Mouse (Mus musculus) stomach, embryonic 15.5 days (tissue): ENCODE results near the gene Rarres2. TPM values are rescaled to one million over a fixed set of nuclear protein-coding genes. Genes with fewer than 3 reads are reported as not detected.
A peak's percentile ranks its signal among the peaks of the same experiment; 100 is the strongest.

Experiments
- ATAC-seq: fragments of 200-750 bp; cut with Nextera tagmentation; 2 replicates; pipeline ENCODE4 v1.8.0; 2017; ENCODE audit warnings: low read depth, moderate number of reproducible peaks, moderate TSS enrichment; ENCODE audit not compliant: insufficient read depth, low FRiP score
- H3K27ac ChIP-seq: fragments of 300-500 bp; sonication (generic); 2 replicates; pipeline ENCODE4 v1.5.1; 2015; ENCODE audit warnings: mild to moderate bottlenecking, inconsistent platforms
- H3K27me3 ChIP-seq: fragments of 300-500 bp; sonication (generic); replicated peaks from 2 replicates; pipeline ENCODE4 v1.6.1; 2015; ENCODE audit warnings: inconsistent platforms
- H3K36me3 ChIP-seq: fragments of 300-500 bp; sonication (generic); 2 replicates; pipeline ENCODE4 v1.6.1; 2015; ENCODE audit warnings: inconsistent platforms
- H3K4me1 ChIP-seq: fragments of 300-500 bp; sonication (generic); 2 replicates; pipeline ENCODE4 v1.6.1; 2015; ENCODE audit warnings: inconsistent platforms
- H3K4me2 ChIP-seq: fragments of 300-500 bp; sonication (generic); 2 replicates; pipeline ENCODE4 v1.6.1; 2015; ENCODE audit warnings: mild to moderate bottlenecking, inconsistent platforms
- H3K4me3 ChIP-seq: fragments of 300-500 bp; sonication (generic); replicated peaks from 2 replicates; pipeline ENCODE4 v1.5.1; 2015; ENCODE audit warnings: inconsistent platforms
- H3K9ac ChIP-seq: fragments of 300-500 bp; sonication (generic); 2 replicates; pipeline ENCODE4 v1.6.1; 2015; ENCODE audit warnings: inconsistent platforms
- H3K9me3 ChIP-seq: fragments of 300-500 bp; sonication (generic); 2 replicates; pipeline ENCODE4 v1.6.1; 2016; ENCODE audit warnings: inconsistent platforms
- WGBS: fragments of 180-500 bp; shearing (Covaris S2); methylation state at CpG from one replicate; pipeline ENCODE4 v1.1.7; 2015; 5-methylcytosine and 5-hydroxymethylcytosine counted together
- polyA plus RNA-seq: library from polyadenylated mRNA; unstranded; fragments of >200 nt; fragmentation: Nextera tagmentation; extraction: Ambion mirVana; gene quantifications from 2 replicates; pipeline ENCODE4 v1.2.1, GENCODE M21; 2015

Gene Rarres2
- 83.2 and 89.3 TPM in 2 replicates for polyA plus RNA-seq

- H3K27ac ChIP-seq: peak within 1 kb of the TSS; percentile 76
- no peaks in the 10 kb centered on the region for H3K9me3 ChIP-seq
- no peaks in the 10 kb centered on the region for H3K36me3 ChIP-seq
- H3K4me3 ChIP-seq: peak within 1 kb of the TSS; percentile 29
- H3K27me3 ChIP-seq: no peaks in the 10 kb centered on the region
- no peak within 1 kb of the TSS for H3K9ac ChIP-seq
- peak within 1 kb of the TSS; percentile 36 for H3K4me2 ChIP-seq
- peaks cover 20% of the 10 kb centered on the region for H3K4me1 ChIP-seq
- WGBS: 13% methylated on average over 6 of the region's 6 CpGs
- peak; percentile 73 for ATAC-seq
Measured at GRCm38 (mm10) chr6:48572572-48573061, at the start of gene Rarres2. Gene Rarres2, minus strand, starts transcription at chr6:48572789.

- no peak overlapping the region for H3K27ac ChIP-seq
- WGBS: 92% methylated on average over 30 of the region's 30 CpGs
- ATAC-seq: no peak
- no peaks in the 10 kb centered on the region for H3K9me3 ChIP-seq
- no peak overlapping the region for H3K9ac ChIP-seq
- no peaks in the 10 kb centered on the region for H3K27me3 ChIP-seq
- no peak overlapping the region for H3K4me3 ChIP-seq
- peaks cover 14% of the 10 kb centered on the region; the same call in 1 of the 2 replicates for H3K36me3 ChIP-seq
- H3K4me1 ChIP-seq: no peaks in the 10 kb centered on the region
- no peak overlapping the region for H3K4me2 ChIP-seq
Measured at GRCm38 (mm10) chr6:48620031-48620430, 47.4 kb upstream of the Rarres2 start.

- Histone ChIP-seq H3K4me3 (no peak overlapping the region), H3K4me2 (no peak overlapping the region), H3K27ac (no peak overlapping the region), H3K36me3 (peaks cover 15% of the 10 kb centered on the region; the same call in 1 of the 2 replicates), H3K27me3 (no peaks in the 10 kb centered on the region), H3K4me1 (no peaks in the 10 kb centered on the region), H3K9ac (no peak overlapping the region), H3K9me3 (no peaks in the 10 kb centered on the region)
- ATAC-seq: no peak
- WGBS: 86% methylated on average over 5 of the region's 5 CpGs
Measured at GRCm38 (mm10) chr6:48614756-48615155, 42.2 kb upstream of the Rarres2 start.

GRCm38 (mm10) chr6:48613464-48613863, 40.9 kb upstream of the Rarres2 start:
- no peak overlapping the region for H3K27ac ChIP-seq
- H3K9ac ChIP-seq: no peak overlapping the region
- H3K4me3 ChIP-seq: no peak overlapping the region
- no peaks in the 10 kb centered on the region for H3K9me3 ChIP-seq
- peaks cover 11% of the 10 kb centered on the region; the same call in 1 of the 2 replicates for H3K36me3 ChIP-seq
- no peaks in the 10 kb centered on the region for H3K4me1 ChIP-seq
- 91% methylated on average over 4 of the region's 4 CpGs for WGBS
- no peak for ATAC-seq
- H3K4me2 ChIP-seq: no peak overlapping the region
- H3K27me3 ChIP-seq: no peaks in the 10 kb centered on the region

GRCm38 (mm10) chr6:48610657-48611056, 38.1 kb upstream of the Rarres2 start:
- H3K27ac ChIP-seq: no peak overlapping the region
- WGBS: 43% methylated on average over 3 of the region's 3 CpGs
- H3K9ac ChIP-seq: no peak overlapping the region
- no peaks in the 10 kb centered on the region for H3K27me3 ChIP-seq
- ATAC-seq: no peak
- peaks cover 11% of the 10 kb centered on the region; the same call in 1 of the 2 replicates for H3K36me3 ChIP-seq
- H3K4me3 ChIP-seq: no peak overlapping the region
- H3K4me2 ChIP-seq: no peak overlapping the region
- H3K9me3 ChIP-seq: no peaks in the 10 kb centered on the region
- no peaks in the 10 kb centered on the region for H3K4me1 ChIP-seq

GRCm38 (mm10) chr6:48609512-48609911, 36.9 kb upstream of the Rarres2 start:
- Histone ChIP-seq H3K4me1 (no peaks in the 10 kb centered on the region), H3K27ac (no peak overlapping the region), H3K4me3 (no peak overlapping the region), H3K9me3 (no peaks in the 10 kb centered on the region), H3K9ac (no peak overlapping the region), H3K27me3 (no peaks in the 10 kb centered on the region), H3K36me3 (peaks cover 11% of the 10 kb centered on the region; the same call in 1 of the 2 replicates), H3K4me2 (no peak overlapping the region)
- no peak for ATAC-seq
- WGBS: 76% methylated on average over 7 of the region's 7 CpGs

- Histone ChIP-seq H3K27me3 (no peaks in the 10 kb centered on the region), H3K4me2 (no peak overlapping the region), H3K36me3 (0 out of 2 replicates have a peak, but pooled peaks cover 2% of the 10 kb centered on the region), H3K27ac (no peak overlapping the region), H3K4me3 (no peak overlapping the region), H3K9ac (no peak overlapping the region), H3K9me3 (no peaks in the 10 kb centered on the region), H3K4me1 (no peaks in the 10 kb centered on the region)
- no peak for ATAC-seq
- 80% methylated on average over 2 of the region's 2 CpGs for WGBS
Measured at GRCm38 (mm10) chr6:48608124-48608523, 35.5 kb upstream of the Rarres2 start.

GRCm38 (mm10) chr6:48602080-48602741, 29.6 kb upstream of the Rarres2 start:
- 0 out of 2 replicates have a peak, but pooled peaks cover 6% of the 10 kb centered on the region for H3K4me1 ChIP-seq
- no peaks in the 10 kb centered on the region for H3K27me3 ChIP-seq
- peak overlapping the region; percentile 60 for H3K4me3 ChIP-seq
- peak overlapping the region; percentile 38 for H3K9ac ChIP-seq
- H3K4me2 ChIP-seq: peak overlapping the region; percentile 94
- peak overlapping the region; percentile 73 for H3K27ac ChIP-seq
- WGBS: under 1% methylated on average over 27 of the region's 28 CpGs
- H3K36me3 ChIP-seq: peaks cover 33% of the 10 kb centered on the region
- peak; percentile 65; the same call in 1 of the 2 replicates for ATAC-seq
- no peaks in the 10 kb centered on the region for H3K9me3 ChIP-seq

- H3K27ac ChIP-seq: peak within 1 kb of the TSS; percentile 73
- 4% methylated on average over 42 of the region's 42 CpGs for WGBS
- H3K4me2 ChIP-seq: peak within 1 kb of the TSS; percentile 94
- no peaks in the 10 kb centered on the region; the same call in 1 of the 2 replicates for H3K9me3 ChIP-seq
- H3K9ac ChIP-seq: peak within 1 kb of the TSS; percentile 38
- H3K27me3 ChIP-seq: no peaks in the 10 kb centered on the region
- H3K4me3 ChIP-seq: peak within 1 kb of the TSS; percentile 60
- peak; percentile 98 for ATAC-seq
- H3K36me3 ChIP-seq: peaks cover 41% of the 10 kb centered on the region
- 0 out of 2 replicates have a peak, but pooled peaks cover 6% of the 10 kb centered on the region for H3K4me1 ChIP-seq
Measured at GRCm38 (mm10) chr6:48601271-48602079, 28.9 kb upstream of the Rarres2 start, which contains the start of gene Zfp775. Gene Zfp775, plus strand, starts transcription at chr6:48602063.

- WGBS: 89% methylated on average over 1 of the region's 1 CpGs
- no peak overlapping the region for H3K27ac ChIP-seq
Measured at GRCm38 (mm10) chr6:48600594-48600993, 28.0 kb upstream of the Rarres2 start.

GRCm38 (mm10) chr6:48597233-48597625, 24.6 kb upstream of the Rarres2 start:
- Histone ChIP-seq H3K27me3 (no peaks in the 10 kb centered on the region), H3K27ac (no peak overlapping the region), H3K4me1 (peaks cover 22% of the 10 kb centered on the region), H3K9me3 (no peaks in the 10 kb centered on the region; the same call in 1 of the 2 replicates), H3K4me3 (no peak overlapping the region), H3K4me2 (no peak overlapping the region), H3K9ac (no peak overlapping the region), H3K36me3 (peaks cover 48% of the 10 kb centered on the region)
- 96% methylated on average over 27 of the region's 27 CpGs for WGBS
- no peak for ATAC-seq

More at GRCm38 (mm10) chr6:48600594-48600993, 28.0 kb upstream of the Rarres2 start:
- no peak for ATAC-seq
- Histone ChIP-seq H3K4me1 (0 out of 2 replicates have a peak, but pooled peaks cover 6% of the 10 kb centered on the region), H3K36me3 (peaks cover 48% of the 10 kb centered on the region), H3K9ac (no peak overlapping the region), H3K9me3 (no peaks in the 10 kb centered on the region; the same call in 1 of the 2 replicates), H3K4me3 (no peak overlapping the region), H3K4me2 (no peak overlapping the region), H3K27me3 (no peaks in the 10 kb centered on the region)
